Mouse (Mus musculus): Measurements from ENCODE around the gene Osbpl10. TPM values are rescaled to one million over a fixed set of nuclear protein-coding genes. Genes with fewer than 3 reads are reported as not detected.
"Not testable (repeated sequence)": the region's sequence is repeated elsewhere in the genome, so short reads cannot be mapped to it uniquely, and the experiment has no call there.

Gene Osbpl10
- 1 to 10 TPM; 1.9 to 4.3 (median 3.1) TPM for total RNA-seq (2022)

GRCm38 (mm10) chr9:114978281-114979111 is at the start of gene Osbpl10:
Gene Osbpl10 (plus strand): TSS chr9:114978569.
- peak; percentile 68 to 78 for DNase-seq (ENCODE audit: low spot score in 2 of 2)

GRCm38 (mm10) chr9:114930464-114931090 is 47.8 kb upstream of the Osbpl10 start:
- DNase-seq (ENCODE audit: low spot score in 2 of 2) = peak; percentile 71 to 82

DNA sequence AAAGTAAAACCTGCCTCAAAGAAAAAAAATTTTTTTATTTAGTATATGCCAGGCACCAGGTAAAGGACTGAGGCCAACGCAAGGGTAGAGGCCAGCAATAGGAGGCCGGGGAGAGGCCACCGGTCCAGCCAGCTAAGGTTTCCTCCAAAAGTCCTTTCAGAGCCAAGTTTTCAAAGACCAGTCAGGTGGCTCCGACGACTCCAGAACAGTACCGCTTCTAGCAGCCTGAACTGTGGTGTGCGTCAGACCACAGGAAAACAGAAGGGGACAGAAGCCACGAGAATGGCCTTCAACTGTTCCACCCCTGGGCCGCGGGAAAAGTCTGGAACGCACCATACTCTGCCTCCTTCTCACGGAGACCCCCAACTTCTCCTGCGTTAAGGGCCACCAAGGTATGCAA is 45.8 kb upstream of the Osbpl10 start:
- no peak for DNase-seq (ENCODE audit: low spot score in 2 of 2)

GRCm38 (mm10) chr9:114933037-114933722 is 45.2 kb upstream of the Osbpl10 start:
- no peak for DNase-seq (ENCODE audit: low spot score in 2 of 2)

GRCm38 (mm10) chr9:114933723-114934171 is 44.6 kb upstream of the Osbpl10 start, which contains the start of gene Gpd1l:
Gene Gpd1l (minus strand): TSS chr9:114933987.
- peak; percentile 96 to 97 for DNase-seq (ENCODE audit: low spot score in 2 of 2)

DNA sequence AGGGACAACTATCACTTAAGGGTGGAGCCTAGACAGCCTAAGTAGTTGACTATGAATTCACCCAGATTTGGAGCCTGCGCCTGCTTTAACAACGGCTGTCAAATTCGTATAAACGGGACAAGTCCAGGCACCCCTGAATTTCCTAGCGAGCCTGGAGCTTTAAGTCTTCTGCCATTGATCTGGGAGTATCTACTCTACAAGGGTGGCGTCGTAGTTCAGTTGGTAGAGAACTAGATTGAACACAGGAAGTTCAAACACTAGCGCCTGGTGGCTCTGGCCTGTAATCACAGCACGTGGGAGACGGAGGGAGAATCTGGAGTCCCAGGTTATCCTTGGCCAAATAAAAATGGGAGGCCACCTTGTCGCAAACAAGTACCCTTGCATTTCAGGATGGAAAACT is 44.1 kb upstream of the Osbpl10 start:
- no peak for DNase-seq (ENCODE audit: low spot score in 2 of 2)

GRCm38 (mm10) chr9:114935321-114935720 is 43.0 kb upstream of the Osbpl10 start:
- DNase-seq (ENCODE audit: low spot score in 2 of 2) = no peak

- no peak for DNase-seq (ENCODE audit: low spot score in 2 of 2)
Observed at GRCm38 (mm10) chr9:114936687-114937086, 41.7 kb upstream of the Osbpl10 start.

DNA sequence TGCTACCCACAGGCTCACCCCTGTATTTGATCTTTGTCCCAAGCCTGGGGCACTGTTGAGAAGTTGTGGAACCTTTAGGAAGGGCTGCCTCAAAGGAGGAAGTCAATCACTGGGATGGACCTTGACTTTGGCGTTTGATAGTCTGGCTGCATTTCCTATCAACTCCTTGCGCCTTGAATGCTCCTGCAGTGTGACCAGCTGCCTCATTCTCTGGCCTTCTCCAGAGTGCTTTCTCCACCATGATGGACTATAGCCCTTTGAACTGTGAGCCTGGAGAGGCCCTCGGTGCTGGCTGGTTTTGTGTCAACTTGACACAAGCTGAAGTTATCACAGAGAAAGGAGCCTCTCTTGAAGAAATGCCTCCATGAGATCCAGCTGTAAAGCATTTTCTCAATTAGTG is 33.7 kb upstream of the Osbpl10 start:
- DNase-seq (ENCODE audit: low spot score in 2 of 2) = no peak

- no peak for DNase-seq (ENCODE audit: low spot score in 2 of 2)
Observed at GRCm38 (mm10) chr9:114945576-114945975, 32.8 kb upstream of the Osbpl10 start.

- DNase-seq (ENCODE audit: low spot score in 2 of 2) = no peak
Observed at GRCm38 (mm10) chr9:114948395-114948794, 30.0 kb upstream of the Osbpl10 start.

DNA sequence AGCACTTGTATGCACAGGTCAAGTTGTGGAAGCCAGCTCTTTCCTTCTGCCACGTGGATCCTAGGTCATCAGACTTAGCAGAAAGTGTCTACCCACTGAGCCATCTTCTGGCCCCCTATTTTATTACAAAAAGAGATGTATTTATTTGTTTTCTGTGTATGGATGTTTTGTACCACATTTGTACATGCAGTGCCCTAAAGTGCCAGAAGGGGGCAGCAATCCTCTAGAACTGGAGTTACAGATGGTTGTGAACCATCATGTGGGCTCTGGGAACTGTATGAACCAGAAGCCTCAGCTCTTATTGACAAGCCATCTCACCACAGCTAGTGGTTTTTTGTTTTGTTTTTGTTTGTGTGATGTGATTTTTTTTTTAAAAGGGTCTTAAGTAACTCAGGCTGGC is 25.5 kb upstream of the Osbpl10 start:
- no peak for DNase-seq (ENCODE audit: low spot score in 2 of 2)

DNA sequence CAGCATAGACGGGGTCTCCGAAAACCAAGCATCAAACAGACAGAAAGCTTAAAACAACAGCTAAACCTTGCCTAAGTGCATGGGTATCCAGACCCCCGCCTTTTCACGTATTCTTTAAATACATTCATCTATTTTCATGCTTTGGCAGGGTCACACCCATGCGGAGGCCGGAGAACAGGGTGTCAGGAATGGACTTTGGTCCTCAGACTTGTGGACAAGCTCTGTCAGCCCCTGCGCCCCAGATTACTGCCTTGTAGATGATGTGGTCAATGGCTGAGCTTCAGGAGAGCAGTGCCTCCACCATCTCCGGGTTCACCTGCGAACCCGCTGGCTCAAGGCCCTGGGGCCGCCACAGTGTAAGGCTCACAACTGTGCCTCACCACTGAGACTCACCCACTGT is 23.0 kb upstream of the Osbpl10 start:
- no peak for DNase-seq (ENCODE audit: low spot score in 2 of 2)

GRCm38 (mm10) chr9:114956945-114957344 is 21.4 kb upstream of the Osbpl10 start:
- no peak for DNase-seq (ENCODE audit: low spot score in 2 of 2)

GRCm38 (mm10) chr9:114960043-114960789 is 18.2 kb upstream of the Osbpl10 start:
- DNase-seq (ENCODE audit: low spot score in 2 of 2) = peak; percentile 30 to 49

DNA sequence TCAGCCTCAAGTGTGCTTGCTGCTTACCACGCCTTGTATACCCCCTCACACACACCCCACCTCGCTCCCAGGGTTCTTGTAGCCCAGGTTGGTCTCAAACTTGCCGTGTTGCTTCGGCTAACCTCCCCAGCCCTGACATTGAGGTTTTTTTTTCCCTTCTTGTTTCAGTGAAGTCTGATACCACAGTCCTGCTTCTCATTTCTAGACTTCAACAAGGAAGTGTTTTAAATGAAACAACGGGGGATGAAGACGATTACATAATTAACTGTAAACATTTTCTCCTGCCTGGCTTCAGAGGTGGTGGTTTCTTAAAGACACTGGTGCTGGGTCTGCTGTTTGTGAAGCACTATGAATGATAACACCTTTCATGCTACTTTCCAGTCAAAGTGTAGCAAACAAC is 17.5 kb upstream of the Osbpl10 start:
- DNase-seq (ENCODE audit: low spot score in 2 of 2) = no peak

DNA sequence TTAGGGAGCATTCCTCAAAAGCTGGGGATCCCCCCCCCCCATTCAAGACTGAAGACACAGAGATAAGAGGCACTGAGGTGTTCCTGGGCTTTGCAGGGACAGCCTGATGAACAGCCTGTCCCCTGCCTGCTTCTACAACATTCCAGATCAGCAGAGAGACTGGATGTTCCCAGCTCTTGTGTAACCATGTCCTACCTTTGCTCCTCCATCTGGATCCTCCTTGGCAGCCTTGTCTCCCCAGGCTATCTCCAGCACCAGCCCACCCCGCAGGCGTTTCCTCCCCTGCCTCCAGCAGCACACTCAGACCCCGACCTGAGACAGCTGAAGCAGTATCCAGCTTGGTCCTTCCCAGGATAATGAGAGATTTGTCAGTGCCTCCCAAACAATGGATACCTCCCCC is 14.3 kb upstream of the Osbpl10 start:
- DNase-seq (ENCODE audit: low spot score in 2 of 2) = no peak

GRCm38 (mm10) chr9:114966286-114966685 is 12.1 kb upstream of the Osbpl10 start:
- DNase-seq (ENCODE audit: low spot score in 2 of 2) = not testable (repeated sequence)

DNA sequence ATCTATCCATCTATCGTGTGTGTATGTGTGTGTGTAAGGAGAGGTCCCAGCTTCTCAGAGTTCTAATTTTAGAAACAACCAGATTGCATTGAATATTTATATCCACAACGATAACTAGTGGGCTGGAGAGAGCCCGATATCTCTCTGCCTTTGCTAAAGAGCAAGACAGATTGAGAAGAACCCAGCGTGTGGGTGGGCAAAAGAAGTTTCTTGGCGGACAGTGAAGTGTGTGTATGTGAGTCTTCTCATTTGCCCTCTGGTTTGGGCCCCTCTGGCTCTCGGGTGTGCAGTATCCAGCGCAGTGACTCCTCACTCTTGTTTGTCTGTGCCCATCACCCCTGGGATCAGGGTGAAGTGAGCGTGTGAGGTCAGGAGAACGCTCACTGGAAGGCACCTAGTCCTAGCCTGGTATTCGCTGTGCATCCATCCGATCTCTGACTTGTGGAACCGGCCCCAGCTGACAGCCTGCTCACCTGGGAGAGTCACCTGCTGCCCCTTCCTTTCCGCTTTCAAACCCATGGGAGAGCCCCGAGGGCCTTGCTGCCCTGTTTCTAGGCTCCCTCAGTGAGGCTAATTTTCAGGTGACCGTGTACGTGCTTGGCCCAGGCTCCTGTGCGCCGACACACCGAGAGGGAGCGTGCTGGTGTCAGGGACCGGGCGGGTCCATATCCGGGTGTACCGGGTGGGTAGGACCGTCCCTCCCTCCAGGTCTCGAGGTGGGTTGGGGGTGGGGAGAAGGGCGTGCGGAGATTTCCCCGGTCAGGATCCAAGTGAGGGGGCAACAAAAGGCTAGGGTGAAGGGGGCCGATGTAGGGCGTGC is 698 bp upstream of the Osbpl10 start:
- DNase-seq (ENCODE audit: low spot score in 2 of 2) = no peak

DNA sequence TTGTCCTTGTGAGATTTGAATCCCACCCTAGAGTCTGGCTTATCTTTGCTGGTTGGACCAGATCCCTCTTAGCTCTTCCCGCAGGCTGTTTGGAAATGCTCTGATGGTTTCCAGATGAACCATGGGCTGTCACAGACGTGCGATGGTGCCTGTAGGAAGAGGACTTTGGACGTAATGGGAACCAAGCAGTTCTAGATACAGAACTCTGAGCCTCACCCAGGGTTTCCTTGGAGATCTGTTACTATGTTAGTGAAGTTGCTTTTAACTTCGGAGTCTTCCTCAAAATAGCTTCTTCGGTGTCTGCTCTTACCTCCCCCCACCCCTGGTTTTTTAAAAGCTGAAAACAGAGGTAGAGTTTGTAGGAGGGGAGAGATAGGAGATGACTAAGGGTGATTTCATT is 1.6 kb downstream of the Osbpl10 start:
- no peak for DNase-seq (ENCODE audit: low spot score in 2 of 2)
